Mouse (Mus musculus): Measurements from ENCODE around the gene Aste1. TPM values are rescaled to one million over a fixed set of nuclear protein-coding genes. Genes with fewer than 3 reads are reported as not detected.
A peak's percentile ranks its signal among the peaks of the same experiment; 100 is the strongest.

The Aste1 gene
- total RNA-seq, 1 experiment: 14.0 TPM

DNA sequence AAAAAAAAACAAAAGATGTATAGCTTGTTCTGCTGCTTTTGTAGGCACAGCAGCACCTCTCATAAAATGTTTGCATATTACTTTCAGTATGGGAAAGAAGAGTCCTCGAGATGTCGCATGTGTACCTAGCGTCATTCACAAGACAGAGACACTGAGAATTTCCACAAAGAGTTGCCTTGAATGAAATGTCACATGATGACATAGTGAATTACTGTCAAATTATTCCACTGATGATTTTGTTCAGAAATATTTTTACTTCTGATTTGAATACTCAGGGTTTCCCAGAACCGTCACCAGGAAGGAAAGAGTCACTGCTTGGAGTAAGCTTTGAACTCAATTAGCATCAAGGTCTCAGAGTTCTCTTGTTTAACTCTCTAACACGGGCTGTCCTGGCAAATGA, 7.8 kb upstream of the Aste1 start:
- no peaks in the 10 kb centered on the region for H3K9me3 ChIP-seq (ENCODE audit: control insufficient read depth, insufficient read depth, low read depth, low read length)
- TF ChIP-seq ZNF384 (IDR thresholded peaks at IDR 0.05; ENCODE audit: low read depth, low read length) (no peak), HCFC1 (IDR thresholded peaks at IDR 0.05; ENCODE audit: borderline replicate concordance, insufficient read depth, low read length) (no peak), CHD2 (IDR thresholded peaks at IDR 0.05; ENCODE audit: low read depth, low read length) (no peak), MAFK (IDR thresholded peaks at IDR 0.05; ENCODE audit: insufficient read depth, low read depth, low read length) (no peak), ZC3H11A (IDR thresholded peaks at IDR 0.05; ENCODE audit: borderline replicate concordance, low read depth, low read length) (no peak)
- in situ Hi-C loops (cut with MboI; ENCODE audit: low sequenced_read_pairs in 2 of 2, unreplicated experiment in 2 of 2): loop anchor here (25.0 kb wide), 1 partner anchor 850 kb away; the partner anchor contains the start of gene Cpne4 (in 2 of the 2)
- DNase-seq (ENCODE audit: low read depth, low spot score): no peak
- peaks cover 0 to 2% of the 10 kb centered on the region in 2 experiments; a peak in 1 of 4 replicates for H3K4me1 ChIP-seq (ENCODE audit: control insufficient read depth in 2 of 2, insufficient read depth in 2 of 2, low read length in 2 of 2, poor library complexity in 1 of 2)
- no peak overlapping the region for H3K4me3 ChIP-seq (ENCODE audit: insufficient read depth in 1 of 2, low read depth in 1 of 2, low read length in 2 of 2, poor library complexity in 1 of 2, severe bottlenecking in 1 of 2)
- no peaks in the 10 kb centered on the region for H3K36me3 ChIP-seq (ENCODE audit: control insufficient read depth, insufficient read depth, low read length, poor library complexity, severe bottlenecking)
- no peak overlapping the region for H3K27ac ChIP-seq (ENCODE audit: insufficient read depth, low read depth, low read length, poor library complexity, severe bottlenecking)
- no peak overlapping the region for H3K9ac ChIP-seq (ENCODE audit: insufficient read depth, low read depth, low read length, poor library complexity, severe bottlenecking)

GRCm38 (mm10) chr9:105389289-105389688, 5.9 kb upstream of the Aste1 start:
- in situ Hi-C loops (cut with MboI; ENCODE audit: low sequenced_read_pairs in 2 of 2, unreplicated experiment in 2 of 2): loop anchor here (25.0 kb wide), 1 partner anchor 852 kb away; the partner anchor contains the start of gene Cpne4 (in 2 of the 2)
- peak; percentile 50 for DNase-seq (ENCODE audit: low read depth, low spot score)
- Histone ChIP-seq H3K9ac (ENCODE audit: insufficient read depth, low read depth, low read length, poor library complexity, severe bottlenecking) (no peak overlapping the region), H3K4me1 (ENCODE audit: control insufficient read depth in 2 of 2, insufficient read depth in 2 of 2, low read length in 2 of 2, poor library complexity in 1 of 2) (peaks cover 0 to 2% of the 10 kb centered on the region in 2 experiments; a peak in 1 of 4 replicates), H3K9me3 (ENCODE audit: control insufficient read depth, insufficient read depth, low read depth, low read length) (no peaks in the 10 kb centered on the region), H3K27ac (ENCODE audit: insufficient read depth, low read depth, low read length, poor library complexity, severe bottlenecking) (no peak overlapping the region), H3K36me3 (ENCODE audit: control insufficient read depth, insufficient read depth, low read length, poor library complexity, severe bottlenecking) (no peaks in the 10 kb centered on the region), H3K4me3 (ENCODE audit: insufficient read depth in 1 of 2, low read depth in 1 of 2, low read length in 2 of 2, poor library complexity in 1 of 2, severe bottlenecking in 1 of 2) (no peak overlapping the region)
- TF ChIP-seq MAFK (IDR thresholded peaks at IDR 0.05; ENCODE audit: insufficient read depth, low read depth, low read length): no peak
- TF ChIP-seq ZC3H11A (IDR thresholded peaks at IDR 0.05; ENCODE audit: borderline replicate concordance, low read depth, low read length): peak; percentile 59; the same call in 1 of the 2 replicates

DNA sequence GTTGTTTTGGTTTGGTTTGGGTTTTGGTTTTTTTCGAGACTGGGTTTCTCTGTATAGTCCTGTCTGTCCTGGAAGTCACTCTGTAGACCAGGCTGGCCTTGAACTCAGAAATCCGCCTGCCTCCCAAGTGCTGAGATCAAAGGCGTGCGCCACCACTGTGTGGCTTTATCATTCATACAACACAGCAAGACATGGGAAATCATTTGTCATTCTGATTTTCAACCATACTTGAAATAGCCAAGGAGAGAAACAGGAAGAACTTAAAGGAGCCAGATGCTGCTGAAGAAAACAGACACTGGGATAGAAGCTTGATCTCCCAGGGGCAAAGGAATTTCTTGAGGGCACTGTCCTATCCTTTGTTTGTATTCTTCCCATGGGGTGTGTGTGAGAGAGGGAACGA, 4.6 kb upstream of the Aste1 start:
- DNase-seq (ENCODE audit: low read depth, low spot score): no peak
- H3K4me3 ChIP-seq (ENCODE audit: insufficient read depth in 1 of 2, low read depth in 1 of 2, low read length in 2 of 2, poor library complexity in 1 of 2, severe bottlenecking in 1 of 2): no peak overlapping the region
- no peaks in the 10 kb centered on the region for H3K36me3 ChIP-seq (ENCODE audit: control insufficient read depth, insufficient read depth, low read length, poor library complexity, severe bottlenecking)
- no peaks in the 10 kb centered on the region for H3K9me3 ChIP-seq (ENCODE audit: control insufficient read depth, insufficient read depth, low read depth, low read length)
- in situ Hi-C loops (cut with MboI; ENCODE audit: low sequenced_read_pairs in 2 of 2, unreplicated experiment in 2 of 2): loop anchor here (25.0 kb wide), 1 partner anchor 853 kb away; the partner anchor contains the start of gene Cpne4 (in 2 of the 2)
- TF ChIP-seq MAFK (IDR thresholded peaks at IDR 0.05; ENCODE audit: insufficient read depth, low read depth, low read length) (no peak), CHD2 (IDR thresholded peaks at IDR 0.05; ENCODE audit: low read depth, low read length) (no peak), ZC3H11A (IDR thresholded peaks at IDR 0.05; ENCODE audit: borderline replicate concordance, low read depth, low read length) (no peak), HCFC1 (IDR thresholded peaks at IDR 0.05; ENCODE audit: borderline replicate concordance, insufficient read depth, low read length) (no peak), ZNF384 (IDR thresholded peaks at IDR 0.05; ENCODE audit: low read depth, low read length) (no peak)
- H3K9ac ChIP-seq (ENCODE audit: insufficient read depth, low read depth, low read length, poor library complexity, severe bottlenecking): no peak overlapping the region
- H3K27ac ChIP-seq (ENCODE audit: insufficient read depth, low read depth, low read length, poor library complexity, severe bottlenecking): no peak overlapping the region
- peaks cover 0 to 2% of the 10 kb centered on the region in 2 experiments; a peak in 1 of 4 replicates for H3K4me1 ChIP-seq (ENCODE audit: control insufficient read depth in 2 of 2, insufficient read depth in 2 of 2, low read length in 2 of 2, poor library complexity in 1 of 2)

DNA sequence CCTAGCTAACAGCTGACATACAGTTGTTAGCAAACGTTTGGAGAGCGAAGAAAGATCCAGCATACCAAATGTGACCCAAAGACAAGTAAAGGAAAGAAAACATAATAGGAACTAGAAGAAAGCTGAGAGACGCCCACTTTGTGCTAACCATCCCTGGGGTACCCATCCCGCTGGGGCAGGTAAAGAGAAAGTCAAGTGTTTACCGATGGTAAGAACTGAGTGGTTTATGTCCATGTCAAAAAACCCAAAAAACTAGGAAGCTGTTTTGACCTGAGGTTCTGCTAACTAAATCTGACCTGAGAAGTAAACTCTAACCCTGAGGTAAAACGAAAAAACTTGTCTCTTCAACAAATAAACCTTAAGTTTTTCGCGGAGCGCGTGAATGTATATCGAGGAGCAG, 472 bp upstream of the Aste1 start:
- DNase-seq (ENCODE audit: low read depth, low spot score): no peak
- H3K4me1 ChIP-seq (ENCODE audit: control insufficient read depth in 2 of 2, insufficient read depth in 2 of 2, low read length in 2 of 2, poor library complexity in 1 of 2): peaks cover 0 to 4% of the 10 kb centered on the region in 2 experiments; a peak in 1 of 4 replicates
- H3K9ac ChIP-seq (ENCODE audit: insufficient read depth, low read depth, low read length, poor library complexity, severe bottlenecking): no peak overlapping the region
- no peak overlapping the region for H3K27ac ChIP-seq (ENCODE audit: insufficient read depth, low read depth, low read length, poor library complexity, severe bottlenecking)
- H3K9me3 ChIP-seq (ENCODE audit: control insufficient read depth, insufficient read depth, low read depth, low read length): no peaks in the 10 kb centered on the region
- H3K36me3 ChIP-seq (ENCODE audit: control insufficient read depth, insufficient read depth, low read length, poor library complexity, severe bottlenecking): peaks cover 7% of the 10 kb centered on the region
- peak overlapping the region in 1 of 2 experiments; percentile 64; a peak in 3 of 4 replicates for H3K4me3 ChIP-seq (ENCODE audit: insufficient read depth in 1 of 2, low read depth in 1 of 2, low read length in 2 of 2, poor library complexity in 1 of 2, severe bottlenecking in 1 of 2)
- in situ Hi-C loops (cut with MboI; ENCODE audit: low sequenced_read_pairs in 2 of 2, unreplicated experiment in 2 of 2): loop anchor here (25.0 kb wide), 1 partner anchor 857 kb away; the partner anchor contains the start of gene Cpne4 (in 2 of the 2)
- TF ChIP-seq CHD2 (IDR thresholded peaks at IDR 0.05; ENCODE audit: low read depth, low read length) (no peak), ZC3H11A (IDR thresholded peaks at IDR 0.05; ENCODE audit: borderline replicate concordance, low read depth, low read length) (no peak), ZNF384 (IDR thresholded peaks at IDR 0.05; ENCODE audit: low read depth, low read length) (no peak), HCFC1 (IDR thresholded peaks at IDR 0.05; ENCODE audit: borderline replicate concordance, insufficient read depth, low read length) (no peak), MAFK (IDR thresholded peaks at IDR 0.05; ENCODE audit: insufficient read depth, low read depth, low read length) (no peak)
